Mouse (Mus musculus) embryo, embryonic 11.5 days (tissue): ENCODE data around the gene Apobec3.
A peak's percentile ranks its signal among the peaks of the same experiment; 100 is the strongest.

Experiments used
- DNase-seq: peaks from one replicate; pipeline ENCODE4 v3.0.0-alpha.2; 2012; ENCODE audit warnings: low read depth, low spot score

Gene Apobec3

DNA sequence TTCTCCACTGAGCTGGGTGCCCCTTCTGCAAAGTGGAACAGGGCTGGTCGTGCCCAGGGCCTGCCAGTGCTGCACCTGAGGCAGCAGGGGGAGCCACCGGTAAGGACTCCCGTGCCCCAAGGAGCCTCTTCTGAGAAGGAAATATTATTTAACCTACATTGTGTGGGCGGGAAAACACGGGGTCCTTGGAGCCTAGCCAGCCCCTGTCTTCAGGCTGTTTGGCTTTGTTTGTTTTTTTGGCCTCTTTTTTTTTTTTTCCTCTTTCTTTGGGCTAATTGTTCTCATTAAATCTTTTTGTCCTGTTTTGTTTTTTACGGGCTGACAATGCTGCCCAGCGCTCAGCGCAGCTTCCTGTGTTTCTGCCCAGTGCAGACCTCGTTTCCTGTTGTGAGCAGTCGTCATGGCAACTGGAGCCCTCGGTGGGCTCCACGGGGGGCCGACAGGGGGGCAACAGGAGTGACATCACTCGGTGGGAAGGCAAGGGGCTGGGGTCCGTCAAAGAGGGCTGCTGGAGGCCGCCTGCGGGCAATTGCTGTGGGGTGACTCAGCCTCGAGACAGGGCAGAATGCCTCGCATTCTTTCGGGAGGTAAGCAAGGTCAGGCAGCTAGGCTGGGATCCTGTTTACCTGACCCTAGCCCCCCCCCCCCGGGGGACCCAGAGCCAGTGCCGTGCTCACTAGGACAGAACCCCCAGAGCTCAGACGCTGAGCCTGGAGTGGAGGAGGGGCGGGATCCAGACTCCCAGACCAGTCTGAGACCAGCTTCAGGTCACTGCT lies 59.0 kb downstream of the Apobec3 start:
- peak; percentile 78 for DNase-seq

GRCm38 (mm10) chr15:79951226-79951625 lies 59.8 kb downstream of the Apobec3 start:
- no peak for DNase-seq

DNA sequence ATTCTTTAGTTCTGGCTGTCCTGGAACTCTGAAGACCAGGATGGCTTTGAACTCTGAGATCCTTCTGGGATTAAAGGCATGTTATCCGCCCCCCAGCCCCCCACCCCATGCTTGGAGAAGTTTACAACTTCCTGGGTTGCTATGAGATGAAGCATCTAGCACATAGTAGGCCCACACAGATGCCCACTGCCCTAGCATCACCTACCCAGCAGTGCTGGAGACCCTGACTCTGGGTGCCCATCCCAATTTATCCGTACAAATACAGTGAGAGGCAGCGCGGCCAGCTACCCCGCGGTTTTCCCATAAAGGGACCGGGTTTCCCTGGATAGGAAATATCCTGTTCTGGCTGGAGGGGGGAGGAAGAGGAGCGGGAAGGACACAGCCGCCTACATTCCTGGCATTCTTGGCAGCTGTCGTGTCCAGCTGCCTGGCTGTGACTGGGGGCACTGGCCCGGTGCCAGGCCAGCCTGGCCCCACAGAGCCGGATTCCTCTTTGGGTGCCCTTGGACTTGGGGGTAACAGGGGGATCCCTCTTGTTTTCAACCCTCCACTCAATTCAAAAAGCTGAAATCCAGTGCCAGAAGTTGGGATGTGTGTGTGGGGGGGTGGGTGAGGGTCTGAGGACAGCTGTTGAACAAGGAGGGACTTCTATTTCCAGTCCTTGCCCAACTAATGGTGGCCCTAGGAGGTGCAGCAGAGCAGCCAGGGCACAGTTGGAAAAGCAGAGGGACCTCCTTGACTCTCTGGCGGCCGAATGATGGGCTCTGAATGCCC lies 60.5 kb downstream of the Apobec3 start:
- DNase-seq, result no peak

GRCm38 (mm10) chr15:79952504-79953231 lies 61.2 kb downstream of the Apobec3 start:
- no peak for DNase-seq

GRCm38 (mm10) chr15:79953470-79953869 lies 62.0 kb downstream of the Apobec3 start:
- no peak for DNase-seq

DNA sequence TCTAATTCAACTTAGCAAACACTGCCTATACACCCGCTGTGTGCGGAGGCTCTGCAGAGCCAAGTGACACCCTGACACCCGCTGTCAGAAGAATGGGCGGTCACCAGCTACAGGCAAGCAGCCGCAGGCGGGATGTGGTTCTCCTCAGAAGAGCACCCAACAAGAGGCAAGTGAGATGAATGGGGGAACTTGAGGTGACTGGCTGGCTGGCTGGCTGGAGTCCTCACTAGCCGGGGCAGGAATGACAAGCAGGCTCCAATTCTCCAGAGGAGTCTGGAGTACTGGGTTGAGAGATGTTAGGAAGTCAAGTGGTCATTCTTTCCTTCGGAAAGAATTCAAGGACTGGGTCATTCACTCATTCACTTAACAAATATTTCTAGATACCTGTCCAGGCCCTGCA lies 65.1 kb downstream of the Apobec3 start:
- no peak for DNase-seq

DNA sequence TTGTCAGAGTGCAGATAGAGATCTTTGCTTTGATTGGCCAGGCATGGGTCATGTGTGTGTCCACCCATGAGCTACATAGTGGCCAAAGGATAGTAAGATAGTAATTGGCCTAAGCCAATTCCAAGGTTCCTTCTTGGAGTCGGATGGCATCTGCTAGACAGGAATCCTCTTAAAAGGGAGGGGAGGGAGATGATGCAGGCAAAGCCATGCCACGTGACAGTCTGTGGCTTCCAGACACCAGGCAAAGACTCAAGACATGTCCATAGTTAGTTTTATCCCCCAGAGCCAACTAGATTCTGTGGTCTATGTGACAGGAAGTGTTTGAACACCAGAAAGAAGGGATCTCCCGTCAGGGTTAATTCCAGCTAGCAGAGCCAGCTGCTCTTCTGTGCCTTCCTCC lies 67.0 kb downstream of the Apobec3 start:
- no peak for DNase-seq

DNA sequence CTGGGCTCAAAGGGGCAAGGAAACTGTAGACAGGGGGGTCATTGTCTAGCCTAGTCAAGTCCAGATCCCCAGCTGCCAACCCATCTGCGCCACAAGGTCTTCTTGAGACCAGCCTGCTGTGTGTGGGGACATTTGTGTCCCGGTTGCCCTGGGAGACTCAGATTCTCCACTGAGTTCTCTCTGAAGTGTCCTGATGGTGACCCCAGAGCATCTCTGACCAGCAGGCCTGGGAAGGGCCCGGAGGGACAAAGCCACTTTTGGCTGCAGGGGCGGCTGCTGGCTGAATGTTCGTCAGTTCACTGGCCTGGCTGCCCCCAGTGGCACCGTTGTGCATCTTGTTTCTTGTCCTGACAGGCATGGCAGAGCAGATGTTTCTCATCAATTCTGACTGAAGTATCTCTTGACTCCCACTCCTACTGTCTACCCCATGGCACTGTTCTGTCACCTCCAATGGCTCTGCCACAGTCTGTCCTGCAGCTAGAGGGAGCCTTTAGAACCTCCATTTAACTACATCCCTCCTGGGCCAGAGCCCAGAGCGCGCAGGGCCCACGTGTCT lies 70.0 kb downstream of the Apobec3 start:
- DNase-seq, result no peak

DNA sequence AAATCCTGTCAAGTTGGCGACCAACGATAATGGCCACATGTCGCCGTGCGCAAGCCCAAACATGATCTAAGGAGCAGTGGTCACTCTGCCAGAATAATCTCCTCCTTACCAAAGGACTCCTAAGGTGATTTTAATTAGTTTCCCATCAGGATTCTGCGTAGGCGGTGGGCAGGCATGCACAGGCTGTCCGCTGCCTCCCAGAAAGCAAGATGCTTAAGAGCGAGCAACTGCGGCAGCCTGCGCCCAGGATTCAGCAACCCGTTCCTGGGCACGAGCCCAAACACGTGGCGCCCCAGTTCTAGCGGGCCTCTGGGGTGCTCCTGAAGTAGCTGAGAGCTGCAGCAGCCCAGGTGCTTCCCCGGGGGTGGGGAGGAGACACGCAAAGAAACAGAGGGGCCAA lies 71.2 kb downstream of the Apobec3 start:
- DNase-seq, result no peak

GRCm38 (mm10) chr15:79964376-79964775 lies 72.9 kb downstream of the Apobec3 start:
- DNase-seq, result no peak
